Mouse (Mus musculus): ENCODE measurements around the gene Nodal. TPM values are rescaled to one million over a fixed set of nuclear protein-coding genes. Genes with fewer than 3 reads are reported as not detected.

The Nodal gene
- total and polyA plus RNA-seq, 2 experiments: 0.06 to 0.18 TPM

DNA sequence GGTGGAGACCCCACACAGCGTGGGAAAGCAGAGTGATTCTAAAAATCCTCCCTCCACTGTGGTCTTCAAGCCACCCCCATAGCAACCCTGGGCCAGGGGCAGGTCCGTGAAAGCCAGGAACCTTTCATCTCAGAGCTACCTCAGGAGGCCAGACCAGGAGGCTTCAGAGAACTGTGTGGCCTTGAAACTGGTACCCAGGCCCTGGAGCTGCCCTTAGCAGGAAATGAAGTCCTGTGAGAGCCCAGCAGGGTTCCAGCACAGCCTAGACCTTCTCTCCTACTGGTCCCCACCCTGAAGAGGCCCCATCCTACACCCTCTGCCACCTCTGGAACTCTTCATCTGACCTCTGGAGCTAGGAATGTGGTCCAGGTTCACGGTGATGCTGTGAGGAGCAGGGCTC, 19.6 kb upstream of the Nodal start:
- H3K79me2 ChIP-seq (ENCODE audit: control insufficient read depth, insufficient read depth, low read length): no peaks in the 10 kb centered on the region
- no peaks in the 10 kb centered on the region for H3K4me1 ChIP-seq (ENCODE audit: control insufficient read depth, insufficient read depth, low read length)
- DNase-seq (ENCODE audit: extremely low read depth, low read depth, low spot score): no peak
- no peak overlapping the region for H3K9ac ChIP-seq (ENCODE audit: low read depth, low read length)
- H3K36me3 ChIP-seq (ENCODE audit: control insufficient read depth, insufficient read depth, low read length): no peaks in the 10 kb centered on the region
- H3K4me3 ChIP-seq (ENCODE audit: insufficient read depth, low read depth, low read length): no peak overlapping the region
- H3K27me3 ChIP-seq (ENCODE audit: control insufficient read depth, insufficient read depth, low read length): no peaks in the 10 kb centered on the region
- TF ChIP-seq POLR2A (IDR thresholded peaks at IDR 0.05; ENCODE audit: extremely low read depth, insufficient read depth, low read length): no peak
- no peak for TF ChIP-seq CTCF (IDR thresholded peaks at IDR 0.05; ENCODE audit: low read depth, low read length)
- WGBS: 80% methylated on average over 3 of the region's 3 CpGs
- H3K27ac ChIP-seq (replicated peaks; ENCODE audit: insufficient read depth, low read depth, low read length): no peak overlapping the region

GRCm38 (mm10) chr10:61399156-61399734, 18.5 kb upstream of the Nodal start:
- TF ChIP-seq CTCF (IDR thresholded peaks at IDR 0.05; ENCODE audit: low read depth, low read length) (peak; percentile 96), POLR2A (IDR thresholded peaks at IDR 0.05; ENCODE audit: extremely low read depth, insufficient read depth, low read length) (no peak)
- H3K4me1 ChIP-seq (ENCODE audit: control insufficient read depth, insufficient read depth, low read length): no peaks in the 10 kb centered on the region
- H3K9ac ChIP-seq (ENCODE audit: low read depth, low read length): no peak overlapping the region
- H3K27ac ChIP-seq (replicated peaks; ENCODE audit: insufficient read depth, low read depth, low read length): no peak overlapping the region
- H3K79me2 ChIP-seq (ENCODE audit: control insufficient read depth, insufficient read depth, low read length): no peaks in the 10 kb centered on the region
- H3K27me3 ChIP-seq (ENCODE audit: control insufficient read depth, insufficient read depth, low read length): no peaks in the 10 kb centered on the region
- H3K4me3 ChIP-seq (ENCODE audit: insufficient read depth, low read depth, low read length): no peak overlapping the region
- no peaks in the 10 kb centered on the region for H3K36me3 ChIP-seq (ENCODE audit: control insufficient read depth, insufficient read depth, low read length)
- WGBS: 27% methylated on average over 13 of the region's 13 CpGs
- DNase-seq (ENCODE audit: extremely low read depth, low read depth, low spot score): peak; percentile 61

DNA sequence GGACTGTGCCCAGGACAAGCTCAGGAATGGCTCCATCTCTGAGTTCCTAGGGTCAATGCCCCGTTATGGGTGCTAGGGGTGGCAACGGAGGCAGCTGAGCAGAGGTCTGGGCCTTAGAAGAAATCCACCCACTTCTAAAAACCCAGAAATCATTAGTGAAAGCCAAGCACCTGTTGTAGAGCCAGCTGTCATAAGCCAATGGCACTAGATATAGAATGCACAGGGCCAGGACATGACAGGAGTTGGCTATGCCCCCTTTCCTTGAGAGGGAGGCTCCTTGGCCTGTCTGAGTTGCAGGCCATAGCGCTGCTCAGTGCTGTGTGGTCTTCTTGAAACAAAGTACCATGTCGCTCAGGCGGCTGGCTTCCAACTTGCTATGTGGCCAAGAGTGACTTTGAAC, 17.4 kb upstream of the Nodal start:
- no peak overlapping the region for H3K9ac ChIP-seq (ENCODE audit: low read depth, low read length)
- H3K4me1 ChIP-seq (ENCODE audit: control insufficient read depth, insufficient read depth, low read length): no peaks in the 10 kb centered on the region
- H3K36me3 ChIP-seq (ENCODE audit: control insufficient read depth, insufficient read depth, low read length): no peaks in the 10 kb centered on the region
- no peak overlapping the region for H3K4me3 ChIP-seq (ENCODE audit: insufficient read depth, low read depth, low read length)
- no peaks in the 10 kb centered on the region for H3K79me2 ChIP-seq (ENCODE audit: control insufficient read depth, insufficient read depth, low read length)
- WGBS: 98% methylated on average over 5 of the region's 5 CpGs
- no peak overlapping the region for H3K27ac ChIP-seq (replicated peaks; ENCODE audit: insufficient read depth, low read depth, low read length)
- H3K27me3 ChIP-seq (ENCODE audit: control insufficient read depth, insufficient read depth, low read length): no peaks in the 10 kb centered on the region
- DNase-seq (ENCODE audit: extremely low read depth, low read depth, low spot score): no peak
- no peak for TF ChIP-seq POLR2A (IDR thresholded peaks at IDR 0.05; ENCODE audit: extremely low read depth, insufficient read depth, low read length)
- TF ChIP-seq CTCF (IDR thresholded peaks at IDR 0.05; ENCODE audit: low read depth, low read length): no peak

GRCm38 (mm10) chr10:61402480-61402879, 15.3 kb upstream of the Nodal start:
- no peak overlapping the region for H3K9ac ChIP-seq (ENCODE audit: low read depth, low read length)
- 82% methylated on average over 5 of the region's 5 CpGs for WGBS
- TF ChIP-seq CTCF (IDR thresholded peaks at IDR 0.05; ENCODE audit: low read depth, low read length) (no peak; the same call in 1 of the 2 replicates), POLR2A (IDR thresholded peaks at IDR 0.05; ENCODE audit: extremely low read depth, insufficient read depth, low read length) (no peak)

GRCm38 (mm10) chr10:61402911-61403310, 14.9 kb upstream of the Nodal start:
- Histone ChIP-seq H3K4me1 (ENCODE audit: control insufficient read depth, insufficient read depth, low read length) (no peaks in the 10 kb centered on the region), H3K9ac (ENCODE audit: low read depth, low read length) (no peak overlapping the region), H3K36me3 (ENCODE audit: control insufficient read depth, insufficient read depth, low read length) (no peaks in the 10 kb centered on the region), H3K27me3 (ENCODE audit: control insufficient read depth, insufficient read depth, low read length) (no peaks in the 10 kb centered on the region), H3K27ac (replicated peaks; ENCODE audit: insufficient read depth, low read depth, low read length) (no peak overlapping the region), H3K79me2 (ENCODE audit: control insufficient read depth, insufficient read depth, low read length) (no peaks in the 10 kb centered on the region), H3K4me3 (ENCODE audit: insufficient read depth, low read depth, low read length) (no peak overlapping the region)
- WGBS: 7% methylated on average over 2 of the region's 2 CpGs
- TF ChIP-seq POLR2A (IDR thresholded peaks at IDR 0.05; ENCODE audit: extremely low read depth, insufficient read depth, low read length) (no peak), CTCF (IDR thresholded peaks at IDR 0.05; ENCODE audit: low read depth, low read length) (no peak)
- DNase-seq (ENCODE audit: extremely low read depth, low read depth, low spot score): peak; percentile 77

More at GRCm38 (mm10) chr10:61402480-61402879, 15.3 kb upstream of the Nodal start:
- no peaks in the 10 kb centered on the region for H3K79me2 ChIP-seq (ENCODE audit: control insufficient read depth, insufficient read depth, low read length)
- H3K36me3 ChIP-seq (ENCODE audit: control insufficient read depth, insufficient read depth, low read length): no peaks in the 10 kb centered on the region
- H3K4me1 ChIP-seq (ENCODE audit: control insufficient read depth, insufficient read depth, low read length): no peaks in the 10 kb centered on the region
- DNase-seq (ENCODE audit: extremely low read depth, low read depth, low spot score): peak; percentile 12
- no peak overlapping the region for H3K27ac ChIP-seq (replicated peaks; ENCODE audit: insufficient read depth, low read depth, low read length)
- H3K27me3 ChIP-seq (ENCODE audit: control insufficient read depth, insufficient read depth, low read length): no peaks in the 10 kb centered on the region
- no peak overlapping the region for H3K4me3 ChIP-seq (ENCODE audit: insufficient read depth, low read depth, low read length)

GRCm38 (mm10) chr10:61405958-61406357, 11.8 kb upstream of the Nodal start:
- H3K27ac ChIP-seq (replicated peaks; ENCODE audit: insufficient read depth, low read depth, low read length): no peak overlapping the region
- TF ChIP-seq POLR2A (IDR thresholded peaks at IDR 0.05; ENCODE audit: extremely low read depth, insufficient read depth, low read length): no peak
- WGBS: 56% methylated on average over 10 of the region's 10 CpGs
- H3K4me3 ChIP-seq (ENCODE audit: insufficient read depth, low read depth, low read length): no peak overlapping the region
- no peaks in the 10 kb centered on the region for H3K36me3 ChIP-seq (ENCODE audit: control insufficient read depth, insufficient read depth, low read length)
- H3K4me1 ChIP-seq (ENCODE audit: control insufficient read depth, insufficient read depth, low read length): peaks cover 3% of the 10 kb centered on the region; the same call in 1 of the 2 replicates
- no peaks in the 10 kb centered on the region for H3K79me2 ChIP-seq (ENCODE audit: control insufficient read depth, insufficient read depth, low read length)
- no peak overlapping the region for H3K9ac ChIP-seq (ENCODE audit: low read depth, low read length)
- H3K27me3 ChIP-seq (ENCODE audit: control insufficient read depth, insufficient read depth, low read length): no peaks in the 10 kb centered on the region
- DNase-seq (ENCODE audit: extremely low read depth, low read depth, low spot score): no peak

All from liver, adult 2 months (tissue).